Mouse (Mus musculus) erythroblast, embryonic 14.5 days (primary cell): ENCODE measurements around the gene Mycbp2. TPM values are rescaled to one million over a fixed set of nuclear protein-coding genes. Genes with fewer than 3 reads are reported as not detected.

ENCODE experiments used
- H3K27me3 ChIP-seq: 2 replicates; pipeline ENCODE4 v1.6.1; 2012; ENCODE audit warnings: inconsistent platforms; ENCODE audit not compliant: control insufficient read depth
- H3K36me3 ChIP-seq: 2 replicates; pipeline ENCODE4 v1.6.1; 2012; ENCODE audit warnings: mild to moderate bottlenecking, inconsistent platforms; ENCODE audit not compliant: control insufficient read depth
- H3K4me1 ChIP-seq: 2 replicates; pipeline ENCODE4 v1.6.1; 2012; ENCODE audit warnings: inconsistent platforms; ENCODE audit not compliant: control insufficient read depth
- H3K4me3 ChIP-seq: replicated peaks from 2 replicates; pipeline ENCODE3; 2012; ENCODE audit warnings: moderate library complexity, mild to moderate bottlenecking, inconsistent platforms
- H3K9me3 ChIP-seq: 2 replicates; pipeline ENCODE4 v1.6.1; 2012; ENCODE audit warnings: low read length, inconsistent platforms, mixed read lengths; ENCODE audit not compliant: control insufficient read depth
- GATA1 ChIP-seq: IDR thresholded peaks from 2 replicates; pipeline ENCODE4 v1.6.1; 2012; ENCODE audit warnings: low read length, inconsistent platforms, mixed read lengths
- TAL1 ChIP-seq: IDR thresholded peaks from 3 replicates; pipeline ENCODE4 v1.6.1; 2012; ENCODE audit warnings: low read length, inconsistent platforms, mixed read lengths
- polyA plus RNA-seq: library from polyadenylated mRNA; stranded (reverse); fragments of >175 nt; gene quantifications from 2 replicates; pipeline ENCODE4 v1.2.3, GENCODE M21; 2012

Gene Mycbp2
- polyA plus RNA-seq, 1 experiment, result 0.17 TPM

GRCm38 (mm10) chr14:103222356-103222755, 124.3 kb downstream of the Mycbp2 start:
- H3K4me1 ChIP-seq, result peaks cover 2% of the 10 kb centered on the region
- TF ChIP-seq GATA1 (no peak), TAL1 (no peak)
- no peaks in the 10 kb centered on the region for H3K9me3 ChIP-seq
- H3K36me3 ChIP-seq, result peaks cover 60% of the 10 kb centered on the region
- no peaks in the 10 kb centered on the region for H3K27me3 ChIP-seq
- no peak overlapping the region for H3K4me3 ChIP-seq

DNA sequence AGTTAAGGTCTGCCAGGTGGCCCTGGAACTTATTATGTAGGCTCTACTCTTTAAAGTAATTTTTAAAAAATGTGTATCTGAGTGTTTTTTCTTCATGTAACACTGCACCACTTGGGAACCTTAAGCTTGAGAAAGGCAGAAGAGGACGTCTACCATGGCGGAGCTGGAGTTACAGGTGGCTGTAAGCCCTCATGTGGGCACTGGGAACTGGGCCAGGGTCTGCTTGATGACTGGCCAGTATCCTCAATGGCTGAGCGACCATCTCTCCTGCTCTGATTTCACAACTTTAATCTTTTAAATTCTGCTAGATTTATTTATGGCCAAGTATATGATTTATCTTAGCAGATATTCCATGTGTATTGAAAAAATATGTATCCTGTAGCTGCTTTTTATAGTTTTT, 124.9 kb downstream of the Mycbp2 start:
- H3K4me1 ChIP-seq, result peaks cover 2% of the 10 kb centered on the region
- H3K27me3 ChIP-seq, result no peaks in the 10 kb centered on the region
- peaks cover 60% of the 10 kb centered on the region for H3K36me3 ChIP-seq
- no peak overlapping the region for H3K4me3 ChIP-seq
- no peaks in the 10 kb centered on the region for H3K9me3 ChIP-seq
- TF ChIP-seq GATA1, result no peak
- TF ChIP-seq TAL1, result no peak

- TF ChIP-seq GATA1 (no peak), TAL1 (no peak)
- Histone ChIP-seq H3K27me3 (no peaks in the 10 kb centered on the region), H3K9me3 (no peaks in the 10 kb centered on the region), H3K4me1 (no peaks in the 10 kb centered on the region), H3K4me3 (no peak overlapping the region), H3K36me3 (peaks cover 56% of the 10 kb centered on the region)
Observed at GRCm38 (mm10) chr14:103216331-103216730, 130.3 kb downstream of the Mycbp2 start.

DNA sequence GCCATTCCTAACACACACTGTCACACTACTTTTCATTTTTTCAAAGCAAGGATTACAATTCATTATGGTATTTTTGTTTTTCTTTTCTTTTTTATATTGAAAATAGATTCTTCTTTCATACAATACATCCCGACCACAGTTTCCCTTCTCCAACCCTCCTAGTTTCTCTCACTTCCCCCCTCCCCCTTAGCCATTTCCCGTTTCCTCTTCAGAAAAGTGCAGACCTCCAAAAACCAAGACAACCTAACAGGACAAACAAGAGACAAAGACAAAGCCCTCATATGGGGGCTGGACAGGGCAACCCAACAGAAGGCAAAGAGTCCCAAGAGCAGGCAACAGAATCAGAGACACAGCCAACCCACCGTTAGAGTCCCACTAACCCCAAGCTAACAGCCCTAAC, 160.0 kb downstream of the Mycbp2 start:
- H3K36me3 ChIP-seq, result peaks cover 52% of the 10 kb centered on the region
- no peaks in the 10 kb centered on the region for H3K27me3 ChIP-seq
- H3K9me3 ChIP-seq, result no peaks in the 10 kb centered on the region
- H3K4me1 ChIP-seq, result no peaks in the 10 kb centered on the region
- no peak overlapping the region for H3K4me3 ChIP-seq
- TF ChIP-seq GATA1, result no peak
- TF ChIP-seq TAL1, result no peak

GRCm38 (mm10) chr14:103186076-103186475, 160.5 kb downstream of the Mycbp2 start:
- Histone ChIP-seq H3K4me1 (no peaks in the 10 kb centered on the region), H3K4me3 (no peak overlapping the region), H3K36me3 (peaks cover 50% of the 10 kb centered on the region), H3K27me3 (no peaks in the 10 kb centered on the region), H3K9me3 (no peaks in the 10 kb centered on the region)
- no peak for TF ChIP-seq GATA1
- TF ChIP-seq TAL1, result no peak

- Histone ChIP-seq H3K27me3 (no peaks in the 10 kb centered on the region), H3K9me3 (no peaks in the 10 kb centered on the region), H3K36me3 (peaks cover 20% of the 10 kb centered on the region), H3K4me1 (no peaks in the 10 kb centered on the region), H3K4me3 (no peak overlapping the region)
- TF ChIP-seq GATA1 (no peak), TAL1 (no peak)
Observed at GRCm38 (mm10) chr14:103180096-103180495, 166.5 kb downstream of the Mycbp2 start.

GRCm38 (mm10) chr14:103162923-103163322, 183.7 kb downstream of the Mycbp2 start:
- Histone ChIP-seq H3K27me3 (no peaks in the 10 kb centered on the region), H3K9me3 (no peaks in the 10 kb centered on the region), H3K36me3 (peaks cover 22% of the 10 kb centered on the region), H3K4me1 (peaks cover 3% of the 10 kb centered on the region), H3K4me3 (no peak overlapping the region)
- no peak for TF ChIP-seq GATA1
- no peak for TF ChIP-seq TAL1

- no peaks in the 10 kb centered on the region for H3K9me3 ChIP-seq
- H3K27me3 ChIP-seq, result no peaks in the 10 kb centered on the region
- H3K4me1 ChIP-seq, result no peaks in the 10 kb centered on the region
- H3K4me3 ChIP-seq, result no peak overlapping the region
- TF ChIP-seq TAL1, result no peak
- TF ChIP-seq GATA1, result no peak
- peaks cover 43% of the 10 kb centered on the region for H3K36me3 ChIP-seq
Observed at GRCm38 (mm10) chr14:103155685-103156084, 190.9 kb downstream of the Mycbp2 start.

GRCm38 (mm10) chr14:103150139-103150538, 196.5 kb downstream of the Mycbp2 start:
- Histone ChIP-seq H3K4me1 (no peaks in the 10 kb centered on the region), H3K36me3 (peaks cover 50% of the 10 kb centered on the region), H3K4me3 (no peak overlapping the region), H3K27me3 (no peaks in the 10 kb centered on the region), H3K9me3 (no peaks in the 10 kb centered on the region)
- no peak for TF ChIP-seq GATA1
- no peak for TF ChIP-seq TAL1

- TF ChIP-seq GATA1 (no peak), TAL1 (no peak)
- Histone ChIP-seq H3K36me3 (peaks cover 57% of the 10 kb centered on the region), H3K4me1 (no peaks in the 10 kb centered on the region)
Observed at GRCm38 (mm10) chr14:103131991-103132390, 214.6 kb downstream of the Mycbp2 start.

More at GRCm38 (mm10) chr14:103131991-103132390, 214.6 kb downstream of the Mycbp2 start:
- Histone ChIP-seq H3K27me3 (no peaks in the 10 kb centered on the region), H3K4me3 (no peak overlapping the region), H3K9me3 (no peaks in the 10 kb centered on the region)
